Mouse (Mus musculus): Measurements from ENCODE around the gene Selenbp1. TPM values are rescaled to one million over a fixed set of nuclear protein-coding genes. Genes with fewer than 3 reads are reported as not detected.
"Not testable (repeated sequence)": the region's sequence is repeated elsewhere in the genome, so short reads cannot be mapped to it uniquely, and the experiment has no call there.

Selenbp1 gene
- polyA plus RNA-seq (2011; ENCODE audit: insufficient read depth, insufficient read length, low replicate concordance, missing spikeins), result 30.8 and 35.6 TPM in 2 replicates

- TF ChIP-seq CTCF (IDR thresholded peaks at IDR 0.05; ENCODE audit: control insufficient read depth, insufficient read depth, low read length), result no peak
- TF ChIP-seq POLR2A (IDR thresholded peaks at IDR 0.05; ENCODE audit: borderline replicate concordance, control insufficient read depth, low read depth, low read length), result peak; percentile 48; the same call in 1 of the 2 replicates
- Histone ChIP-seq H3K4me1 (ENCODE audit: control insufficient read depth, insufficient read depth, low read length) (peaks cover 4% of the 10 kb centered on the region; the same call in 1 of the 2 replicates), H3K4me3 (replicated peaks; ENCODE audit: control insufficient read depth, low read depth, low read length) (peak within 1 kb of the TSS; percentile 50), H3K27ac (ENCODE audit: control insufficient read depth, insufficient read depth, low read depth, low read length, poor library complexity) (peak within 1 kb of the TSS; percentile 56)
- WGBS, result 1% methylated on average over 16 of the region's 16 CpGs
Measured at GRCm38 (mm10) chr3:94932809-94933564, at the start of gene Selenbp1. TSS of gene Selenbp1 (plus strand) at chr3:94933056.

- under 1% methylated on average over 61 of the region's 61 CpGs for WGBS
- Histone ChIP-seq H3K4me3 (replicated peaks; ENCODE audit: control insufficient read depth, low read depth, low read length) (peak within 1 kb of the TSS; percentile 93), H3K27ac (ENCODE audit: control insufficient read depth, insufficient read depth, low read depth, low read length, poor library complexity) (peak within 1 kb of the TSS; percentile 66; the same call in 1 of the 2 replicates), H3K4me1 (ENCODE audit: control insufficient read depth, insufficient read depth, low read length) (no peaks in the 10 kb centered on the region; the same call in 1 of the 2 replicates)
- no peak for TF ChIP-seq CTCF (IDR thresholded peaks at IDR 0.05; ENCODE audit: control insufficient read depth, insufficient read depth, low read length)
- TF ChIP-seq POLR2A (IDR thresholded peaks at IDR 0.05; ENCODE audit: borderline replicate concordance, control insufficient read depth, low read depth, low read length), result peak; percentile 50; the same call in 1 of the 2 replicates
Measured at GRCm38 (mm10) chr3:94886316-94887224, 46.3 kb upstream of the Selenbp1 start, which contains the start of gene Psmb4. TSS of gene Psmb4 (minus strand) at chr3:94886961.

GRCm38 (mm10) chr3:94888595-94888994, 44.3 kb upstream of the Selenbp1 start:
- Histone ChIP-seq H3K4me3 (replicated peaks; ENCODE audit: control insufficient read depth, low read depth, low read length) (no peak overlapping the region), H3K4me1 (ENCODE audit: control insufficient read depth, insufficient read depth, low read length) (no peaks in the 10 kb centered on the region; the same call in 1 of the 2 replicates), H3K27ac (ENCODE audit: control insufficient read depth, insufficient read depth, low read depth, low read length, poor library complexity) (no peak overlapping the region)
- TF ChIP-seq CTCF (IDR thresholded peaks at IDR 0.05; ENCODE audit: control insufficient read depth, insufficient read depth, low read length), result 0 out of 2 replicates have a peak, but pooled peaks have one; percentile 10
- no peak for TF ChIP-seq POLR2A (IDR thresholded peaks at IDR 0.05; ENCODE audit: borderline replicate concordance, control insufficient read depth, low read depth, low read length)

- H3K27ac ChIP-seq (ENCODE audit: control insufficient read depth, insufficient read depth, low read depth, low read length, poor library complexity), result no peak overlapping the region
- no peak overlapping the region for H3K4me3 ChIP-seq (replicated peaks; ENCODE audit: control insufficient read depth, low read depth, low read length)
- TF ChIP-seq POLR2A (IDR thresholded peaks at IDR 0.05; ENCODE audit: borderline replicate concordance, control insufficient read depth, low read depth, low read length) (no peak), CTCF (IDR thresholded peaks at IDR 0.05; ENCODE audit: control insufficient read depth, insufficient read depth, low read length) (no peak)
- no peaks in the 10 kb centered on the region for H3K4me1 ChIP-seq (ENCODE audit: control insufficient read depth, insufficient read depth, low read length)
- WGBS, result 65% methylated on average over 3 of the region's 3 CpGs
Measured at GRCm38 (mm10) chr3:94894076-94894475, 38.8 kb upstream of the Selenbp1 start.

GRCm38 (mm10) chr3:94902747-94903146, 30.1 kb upstream of the Selenbp1 start:
- no peak overlapping the region for H3K27ac ChIP-seq (ENCODE audit: control insufficient read depth, insufficient read depth, low read depth, low read length, poor library complexity)
- whole genome bisulfite sequencing, result 24% methylated on average over 7 of the region's 7 CpGs
- no peaks in the 10 kb centered on the region for H3K4me1 ChIP-seq (ENCODE audit: control insufficient read depth, insufficient read depth, low read length)
- H3K4me3 ChIP-seq (replicated peaks; ENCODE audit: control insufficient read depth, low read depth, low read length), result no peak overlapping the region
- no peak for TF ChIP-seq POLR2A (IDR thresholded peaks at IDR 0.05; ENCODE audit: borderline replicate concordance, control insufficient read depth, low read depth, low read length)
- no peak for TF ChIP-seq CTCF (IDR thresholded peaks at IDR 0.05; ENCODE audit: control insufficient read depth, insufficient read depth, low read length)

GRCm38 (mm10) chr3:94904759-94905158, 28.1 kb upstream of the Selenbp1 start:
- not testable (repeated sequence) for H3K4me3 ChIP-seq (replicated peaks; ENCODE audit: control insufficient read depth, low read depth, low read length); H3K4me1 ChIP-seq (ENCODE audit: control insufficient read depth, insufficient read depth, low read length); H3K27ac ChIP-seq (ENCODE audit: control insufficient read depth, insufficient read depth, low read depth, low read length, poor library complexity)
- 56% methylated on average over 3 of the region's 3 CpGs for WGBS

- TF ChIP-seq CTCF (IDR thresholded peaks at IDR 0.05; ENCODE audit: control insufficient read depth, insufficient read depth, low read length) (no peak), POLR2A (IDR thresholded peaks at IDR 0.05; ENCODE audit: borderline replicate concordance, control insufficient read depth, low read depth, low read length) (no peak)
- H3K27ac ChIP-seq (ENCODE audit: control insufficient read depth, insufficient read depth, low read depth, low read length, poor library complexity), result no peak overlapping the region
- no peaks in the 10 kb centered on the region for H3K4me1 ChIP-seq (ENCODE audit: control insufficient read depth, insufficient read depth, low read length)
- 22% methylated on average over 1 of the region's 1 CpGs for WGBS
- H3K4me3 ChIP-seq (replicated peaks; ENCODE audit: control insufficient read depth, low read depth, low read length), result no peak overlapping the region
Measured at GRCm38 (mm10) chr3:94906482-94906881, 26.4 kb upstream of the Selenbp1 start.
